Mouse (Mus musculus) small intestine, adult 2 months (tissue): ENCODE measurements at regions not wholly inside any gene's neighbourhood (a gene's known extent, or its start where the extent isn't known, plus 50 kb on each side); places are given as distances from the start of the nearest gene placed in this dataset.

ENCODE experiments used
- CTCF ChIP-seq: fragments of 200-500 bp; IDR thresholded peaks from 2 replicates; pipeline ENCODE4 v1.5.1; 2012; ENCODE audit warnings: low read depth, mild to moderate bottlenecking, control low read depth, inconsistent platforms, low read length, moderate library complexity, mixed read lengths; ENCODE audit not compliant: insufficient replicate concordance, insufficient read length; ENCODE audit errors: extremely low read depth
- POLR2A ChIP-seq: fragments of 200-500 bp; IDR thresholded peaks from 2 replicates; pipeline ENCODE4 v1.6.1; 2012; ENCODE audit warnings: low read depth, mild to moderate bottlenecking, control low read depth, inconsistent platforms, low read length, moderate library complexity

- TF ChIP-seq CTCF (no peak), POLR2A (no peak)
These were observed 288.7 kb upstream of the Myt1l start for GRCm38 (mm10) chr12:29239482-29239881.
